Mouse (Mus musculus) left cerebral cortex, postnatal 36 days (tissue): Measurements from ENCODE around the gene Negr1. TPM values are rescaled to one million over a fixed set of nuclear protein-coding genes. Genes with fewer than 3 reads are reported as not detected.
A peak's percentile ranks its signal among the peaks of the same experiment; 100 is the strongest.
"Not testable (repeated sequence)": the region's sequence is repeated elsewhere in the genome, so short reads cannot be mapped to it uniquely, and the experiment has no call there.

Experiments used
- DNase-seq, 2 experiments: peaks; one replicate each; pipeline ENCODE4 v3.0.0; 2021 to 2022; ENCODE audit warnings: low spot score in 2 of 2, mixed read lengths in 1 of 2
- intact Hi-C: fragments of 180-260 bp; cut with DNase I; formaldehyde crosslinking; loops from one replicate; pipeline ENCODE4 v1.15.1; 2025
- total RNA-seq, 2 experiments: library from RNA; stranded (reverse); gene quantifications; 2 replicates each; pipeline ENCODE4 v1.2.3; 2021

Negr1 gene
- total RNA-seq, 2 experiments from 2014 or later: 187 to 266 TPM

DNA sequence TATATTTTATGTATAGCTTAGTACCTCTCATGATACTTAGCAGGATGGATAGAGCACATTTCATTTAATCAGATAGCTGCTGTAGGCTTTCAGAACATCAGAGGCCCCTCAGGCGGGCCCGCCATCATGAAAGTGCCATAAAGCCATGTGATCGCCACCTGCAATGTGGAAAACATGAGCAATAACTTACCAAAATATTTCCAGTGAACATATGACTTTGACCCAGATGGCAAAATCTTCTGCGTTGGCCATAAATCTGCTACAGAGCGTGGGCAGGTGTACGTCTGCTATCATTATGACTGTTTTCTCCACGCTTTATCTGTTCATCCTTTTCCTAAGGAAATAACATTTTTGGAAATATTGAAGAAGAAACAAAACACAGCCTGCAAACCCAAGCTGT, 397.0 kb downstream of the Negr1 start:
- peak; percentile 32 to 44 for DNase-seq
- intact Hi-C loops: no loop called here

GRCm38 (mm10) chr3:156968764-156969163, 407.2 kb downstream of the Negr1 start:
- no peak for DNase-seq
- intact Hi-C loops: no loop called here

DNA sequence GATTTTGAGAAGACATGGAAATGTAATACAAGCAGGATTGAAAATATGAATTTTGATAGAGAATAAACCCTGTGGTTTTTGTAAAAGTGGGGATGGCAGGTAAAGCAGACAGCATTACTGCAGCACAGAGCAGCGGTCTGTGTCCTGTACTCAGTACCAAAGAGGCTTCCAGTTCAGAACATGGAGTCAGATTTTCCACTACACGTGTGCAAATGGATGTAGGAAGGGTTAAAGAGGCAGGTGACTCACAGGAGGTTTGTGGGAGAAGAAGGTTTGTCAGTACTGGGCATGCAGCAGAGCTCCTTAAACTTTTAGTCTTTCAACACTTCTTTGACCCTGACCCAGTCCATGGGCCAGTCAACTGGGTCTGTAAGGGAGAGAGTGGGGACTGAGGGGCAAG, 409.5 kb downstream of the Negr1 start:
- intact Hi-C loops: no loop called here
- no peak for DNase-seq

DNA sequence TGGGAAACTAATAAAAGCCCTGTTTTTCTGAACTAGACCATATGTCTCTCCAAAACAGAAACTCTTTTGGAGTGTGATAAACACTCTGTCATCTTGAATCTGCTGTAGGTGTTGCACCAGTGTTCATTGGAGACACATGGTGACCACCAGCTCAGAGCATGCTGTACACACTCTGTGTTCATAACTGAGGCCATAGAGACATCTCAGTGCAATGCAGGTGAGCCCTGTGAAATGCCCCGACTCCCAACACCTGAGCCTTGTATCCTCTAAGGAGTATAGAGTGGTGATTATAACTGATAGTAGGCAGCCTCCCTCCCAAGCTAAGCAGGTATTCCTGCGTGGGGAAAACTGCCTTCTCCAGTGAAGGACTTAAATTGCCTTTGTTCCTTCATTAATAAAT, 415.2 kb downstream of the Negr1 start:
- DNase-seq: no peak
- intact Hi-C loops: no loop called here

DNA sequence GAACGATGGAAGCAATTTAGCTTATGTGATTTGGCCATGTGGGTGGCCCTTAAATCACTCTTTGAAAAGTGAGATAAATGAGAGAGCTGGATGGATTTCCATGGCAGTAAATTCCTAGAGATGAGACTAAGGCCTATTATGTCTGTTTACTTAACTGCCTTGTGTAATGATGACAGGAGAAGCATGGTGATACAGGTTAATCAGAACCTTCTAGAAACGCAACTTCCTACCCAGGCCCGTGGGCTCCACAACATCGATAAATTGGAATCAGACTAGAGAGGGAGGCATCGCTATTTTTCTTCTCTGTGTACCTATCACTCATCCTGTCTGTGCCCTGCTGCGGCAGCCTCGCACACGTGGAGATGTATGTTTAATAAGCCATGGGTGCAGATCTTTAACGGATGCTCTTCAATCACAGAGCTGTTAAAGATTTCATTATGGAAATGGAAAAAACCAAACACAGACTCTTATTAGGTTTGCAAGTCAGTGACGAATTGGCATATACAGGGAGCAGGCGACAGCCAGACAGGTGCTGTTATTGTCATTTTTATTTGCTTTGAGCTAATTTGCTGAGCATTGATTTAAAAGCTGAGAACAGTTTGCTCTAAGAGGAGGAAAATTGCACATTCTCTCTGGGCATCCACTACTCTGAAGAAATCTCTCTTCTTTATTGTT, 418.6 kb downstream of the Negr1 start:
- no peak for DNase-seq
- intact Hi-C loops: no loop called here

GRCm38 (mm10) chr3:156982102-156982501, 420.5 kb downstream of the Negr1 start:
- intact Hi-C loops: no loop called here
- DNase-seq: no peak

GRCm38 (mm10) chr3:156987113-156987512, 425.5 kb downstream of the Negr1 start:
- intact Hi-C loops: no loop called here
- no peak for DNase-seq

- intact Hi-C loops: no loop called here
- DNase-seq: no peak
These were observed 430.6 kb downstream of the Negr1 start for GRCm38 (mm10) chr3:156992171-156992570.

DNA sequence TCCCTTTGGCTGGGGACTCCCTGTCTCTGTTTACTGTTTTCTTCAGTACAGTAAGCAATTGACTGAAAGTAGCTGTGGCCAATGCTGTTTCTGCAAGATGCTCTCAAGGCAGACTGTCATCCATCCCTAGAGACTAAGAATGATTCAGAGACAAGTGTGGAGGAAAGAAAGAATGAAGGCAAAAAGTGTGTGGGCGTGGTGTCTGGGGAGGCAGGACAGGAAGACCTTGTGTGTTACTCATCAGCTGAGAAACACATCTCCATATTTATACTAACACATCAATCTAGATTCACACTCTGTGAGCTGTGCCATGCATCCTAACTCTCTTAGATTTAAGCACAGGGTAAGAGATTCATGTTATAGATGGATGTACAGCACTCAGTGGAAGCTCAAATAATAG, 431.2 kb downstream of the Negr1 start:
- intact Hi-C loops: no loop called here
- DNase-seq: peak in 1 of 2 experiments; percentile 13

DNA sequence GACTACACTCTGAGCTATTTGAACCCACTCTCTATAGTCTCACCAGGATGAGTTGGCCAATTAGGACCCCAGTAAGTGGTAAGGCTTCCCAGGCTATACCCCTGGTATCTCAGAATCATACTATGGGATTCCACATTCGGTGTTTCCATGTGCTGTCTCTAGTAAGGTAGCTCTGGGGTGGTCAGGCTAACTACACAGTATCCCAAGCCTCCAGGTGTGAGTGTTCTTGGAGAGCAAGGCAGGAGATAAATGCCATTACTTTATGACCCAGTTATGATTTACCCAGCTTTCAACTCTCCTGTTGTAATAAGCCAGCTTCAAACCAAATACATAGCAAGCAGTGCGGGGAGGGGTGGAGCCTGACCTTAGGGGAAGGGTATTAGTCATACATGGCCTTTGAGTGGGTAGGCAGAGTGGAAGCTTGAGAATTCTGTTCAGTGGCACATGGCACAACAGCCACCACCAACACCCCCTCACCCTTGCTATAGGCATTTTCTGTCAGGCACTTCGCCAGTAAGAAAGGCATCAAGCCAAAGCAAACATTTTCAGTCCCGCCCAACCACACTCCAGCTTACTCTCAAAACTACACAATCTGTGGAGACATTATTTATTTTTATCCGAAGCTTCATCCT, 437.7 kb downstream of the Negr1 start:
- intact Hi-C loops: no loop called here
- DNase-seq: peak; percentile 39 to 54

DNA sequence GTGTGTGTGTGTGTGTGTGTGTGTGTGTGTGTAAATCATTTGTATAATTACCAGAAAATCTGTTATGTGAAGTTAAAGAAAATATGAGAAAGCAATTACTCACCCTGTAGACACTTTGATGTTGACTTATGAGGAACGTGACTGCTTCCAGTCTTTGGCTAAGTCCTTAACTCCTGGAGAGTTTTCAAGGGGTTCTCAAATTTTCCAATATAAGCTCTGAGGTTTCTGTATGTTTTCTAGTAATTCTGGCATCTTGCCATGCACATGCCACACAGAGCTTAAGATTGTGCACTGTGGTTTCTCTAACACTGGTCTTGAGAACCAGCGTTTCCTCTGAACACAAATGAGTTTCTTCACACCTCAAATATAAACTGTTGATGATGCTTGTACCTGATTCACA, 460.0 kb downstream of the Negr1 start:
- intact Hi-C loops: no loop called here
- DNase-seq: no peak

DNA sequence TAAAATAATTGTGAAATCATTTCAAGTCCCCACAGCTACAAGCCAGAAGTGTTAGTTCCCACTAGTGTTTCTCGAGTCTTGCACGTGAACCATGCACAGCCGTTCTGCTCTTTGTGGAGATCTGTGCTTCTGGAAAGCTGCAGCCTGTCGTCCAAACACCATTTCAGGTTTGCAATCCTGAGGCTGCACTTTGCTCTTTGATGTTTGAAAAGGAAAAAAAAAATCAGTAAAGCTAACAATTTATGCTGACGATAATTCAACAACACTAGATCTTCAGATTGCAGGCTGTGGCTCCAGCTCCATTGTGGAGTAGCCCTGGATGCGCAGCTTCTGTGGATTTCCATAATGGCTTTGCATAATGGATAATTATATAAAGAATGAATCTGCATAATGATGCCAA, 463.0 kb downstream of the Negr1 start:
- intact Hi-C loops: no loop called here
- DNase-seq: no peak

- DNase-seq: no peak
- intact Hi-C loops: loop anchor here (10.0 kb wide), 1 partner anchor 127 kb away; no protein-coding TSS in a partner anchor
These were observed 470.0 kb downstream of the Negr1 start for GRCm38 (mm10) chr3:157031513-157032142.

GRCm38 (mm10) chr3:157036016-157036415, 474.4 kb downstream of the Negr1 start:
- no peak for DNase-seq
- intact Hi-C loops: loop anchor here (10.0 kb wide), 1 partner anchor 131 kb away; no protein-coding TSS in a partner anchor

DNA sequence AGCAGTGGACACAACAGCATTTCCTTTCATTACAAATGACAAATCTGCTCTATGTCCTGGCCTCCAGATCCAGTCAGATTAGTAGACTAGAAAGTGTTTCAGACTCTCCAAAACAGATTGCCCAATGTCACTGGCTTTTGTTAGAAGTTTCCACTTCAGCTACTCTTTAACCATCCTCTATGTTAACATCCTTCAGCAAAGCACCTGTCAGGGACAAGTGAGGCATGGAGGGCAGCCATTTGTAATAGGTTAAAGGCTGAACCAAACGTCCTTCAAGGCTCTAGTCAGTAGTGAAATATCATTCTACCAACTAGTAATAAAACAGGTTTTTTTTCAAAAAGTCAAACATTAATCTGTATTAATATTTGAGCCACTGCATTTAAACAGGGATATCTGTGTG, 475.0 kb downstream of the Negr1 start:
- DNase-seq: no peak
- intact Hi-C loops: loop anchor here (10.0 kb wide), 1 partner anchor 132 kb away; no protein-coding TSS in a partner anchor

DNA sequence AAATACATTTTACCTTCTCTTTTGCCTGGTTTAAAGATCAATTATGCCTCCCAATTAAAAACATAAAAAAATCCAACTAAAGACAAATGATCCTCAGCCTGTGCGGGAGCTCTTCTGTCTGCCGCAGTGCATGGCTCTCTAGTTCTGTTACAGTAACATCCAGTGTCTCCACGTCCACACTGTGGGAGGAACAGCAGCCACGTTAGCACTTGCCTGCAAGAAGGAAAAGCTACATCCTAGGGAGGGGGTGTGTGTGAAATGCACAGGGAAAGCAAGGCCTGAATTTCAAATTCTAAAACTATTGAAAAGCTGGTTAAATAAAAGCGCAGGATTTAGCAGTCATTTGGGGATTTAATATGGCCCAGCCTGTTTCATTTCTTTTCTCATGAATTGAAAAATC, 479.0 kb downstream of the Negr1 start:
- peak; percentile 21 to 32 for DNase-seq
- intact Hi-C loops: no loop called here

DNA sequence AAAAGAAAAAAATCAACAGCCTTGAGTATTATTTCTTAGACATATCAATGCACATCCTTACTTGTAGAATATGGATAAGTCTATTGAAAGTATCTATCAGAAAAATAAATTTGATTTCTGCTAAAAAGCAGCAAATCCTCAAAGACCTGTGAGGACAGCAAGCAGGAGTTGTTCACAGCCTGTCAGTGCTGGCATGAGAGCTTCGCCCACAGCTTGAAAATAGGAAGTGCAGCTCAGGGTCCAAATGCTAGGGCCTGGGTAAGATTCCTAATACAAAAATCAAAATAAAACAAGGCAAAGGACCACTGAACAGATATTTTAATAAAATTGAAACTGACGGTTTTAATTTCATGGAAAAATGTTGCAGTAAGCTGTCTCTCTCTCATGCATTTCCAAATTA, 483.0 kb downstream of the Negr1 start:
- intact Hi-C loops: no loop called here
- DNase-seq: no peak

GRCm38 (mm10) chr3:157064438-157064837, 502.8 kb downstream of the Negr1 start:
- DNase-seq, intact Hi-C loops: not testable (repeated sequence)

GRCm38 (mm10) chr3:157066331-157066730, 504.7 kb downstream of the Negr1 start:
- intact Hi-C loops: no loop called here

GRCm38 (mm10) chr3:157079250-157079965, 517.8 kb downstream of the Negr1 start:
- intact Hi-C loops: no loop called here
- DNase-seq: no peak

More at GRCm38 (mm10) chr3:157066331-157066730, 504.7 kb downstream of the Negr1 start:
- DNase-seq: no peak
